Mouse (Mus musculus): ENCODE measurements around the gene Zfp456. TPM values are rescaled to one million over a fixed set of nuclear protein-coding genes. Genes with fewer than 3 reads are reported as not detected.
"Not testable (repeated sequence)": the region's sequence is repeated elsewhere in the genome, so short reads cannot be mapped to it uniquely, and the experiment has no call there.

Gene Zfp456
- 1.6 and 1.7 TPM in 2 replicates for polyA plus RNA-seq (2015; fragmentation: Nextera tagmentation; extraction: Ambion mirVana)

GRCm38 (mm10) chr13:67375050-67375911 lies at the start of gene Zfp456, which contains the start of gene Gm28041:
TSS of gene Zfp456 (minus strand) at chr13:67375810.
TSS of gene Gm28041 (minus strand) at chr13:67375733.
- H3K36me3 ChIP-seq, H3K27ac ChIP-seq, H3K9me3 ChIP-seq, H3K4me1 ChIP-seq, H3K27me3 ChIP-seq: not testable (repeated sequence)
- peak; percentile 95 for ATAC-seq (ENCODE audit: low FRiP score, low read depth)
- Histone ChIP-seq H3K4me2 (replicated peaks) (peak within 1 kb of the TSS; percentile 62), H3K4me3 (peak within 1 kb of the TSS; percentile 48), H3K9ac (peak within 1 kb of the TSS; percentile 48; the same call in 1 of the 2 replicates)
- WGBS: 16% methylated on average over 13 of the region's 15 CpGs

GRCm38 (mm10) chr13:67422532-67422931 lies 46.9 kb upstream of the Zfp456 start:
- not testable (repeated sequence) for H3K9me3 ChIP-seq; H3K4me2 ChIP-seq (replicated peaks); H3K4me3 ChIP-seq; H3K4me1 ChIP-seq; H3K27ac ChIP-seq; H3K9ac ChIP-seq; H3K36me3 ChIP-seq; H3K27me3 ChIP-seq; ATAC-seq (ENCODE audit: low FRiP score, low read depth)
- WGBS: 88% methylated on average over 2 of the region's 2 CpGs

- H3K9ac ChIP-seq: peak within 1 kb of the TSS; percentile 67
- no peaks in the 10 kb centered on the region for H3K27me3 ChIP-seq
- H3K4me2 ChIP-seq (replicated peaks): peak within 1 kb of the TSS; percentile 84
- H3K4me1 ChIP-seq: 0 out of 2 replicates have a peak, but pooled peaks cover 6% of the 10 kb centered on the region
- no peaks in the 10 kb centered on the region for H3K36me3 ChIP-seq
- ATAC-seq (ENCODE audit: low FRiP score, low read depth): peak; percentile 82; the same call in 1 of the 2 replicates
- H3K27ac ChIP-seq: no peak within 1 kb of the TSS
- peak within 1 kb of the TSS; percentile 64 for H3K4me3 ChIP-seq
- WGBS: 1% methylated on average over 22 of the region's 22 CpGs
- no peaks in the 10 kb centered on the region for H3K9me3 ChIP-seq
Observed at GRCm38 (mm10) chr13:67421207-67421857, 45.7 kb upstream of the Zfp456 start, which contains the start of gene Zfp459. TSS of gene Zfp459 (minus strand) at chr13:67421418.

GRCm38 (mm10) chr13:67420558-67421206 lies 45.1 kb upstream of the Zfp456 start:
- no peak; the same call in 1 of the 2 replicates for ATAC-seq (ENCODE audit: low FRiP score, low read depth)
- H3K9me3 ChIP-seq: no peaks in the 10 kb centered on the region

GRCm38 (mm10) chr13:67416811-67417210 lies 41.2 kb upstream of the Zfp456 start:
- Histone ChIP-seq H3K9me3 (no peaks in the 10 kb centered on the region), H3K27ac (no peak overlapping the region), H3K36me3 (no peaks in the 10 kb centered on the region), H3K4me3 (no peak overlapping the region), H3K27me3 (no peaks in the 10 kb centered on the region), H3K4me2 (replicated peaks) (no peak overlapping the region), H3K4me1 (0 out of 2 replicates have a peak, but pooled peaks cover 6% of the 10 kb centered on the region), H3K9ac (no peak overlapping the region)
- no peak for ATAC-seq (ENCODE audit: low FRiP score, low read depth)
- WGBS: 90% methylated on average over 3 of the region's 3 CpGs

More at GRCm38 (mm10) chr13:67420558-67421206, 45.1 kb upstream of the Zfp456 start:
- Histone ChIP-seq H3K4me3 (peak overlapping the region; percentile 64), H3K36me3 (no peaks in the 10 kb centered on the region), H3K27me3 (no peaks in the 10 kb centered on the region), H3K27ac (no peak overlapping the region), H3K4me2 (replicated peaks) (peak overlapping the region; percentile 84), H3K4me1 (0 out of 2 replicates have a peak, but pooled peaks cover 6% of the 10 kb centered on the region), H3K9ac (peak overlapping the region; percentile 67)
- 38% methylated on average over 11 of the region's 11 CpGs for WGBS

- Histone ChIP-seq H3K9me3 (no peaks in the 10 kb centered on the region), H3K27ac (no peak overlapping the region), H3K4me1 (0 out of 2 replicates have a peak, but pooled peaks cover 3% of the 10 kb centered on the region), H3K27me3 (no peaks in the 10 kb centered on the region), H3K9ac (no peak overlapping the region), H3K4me2 (replicated peaks) (no peak overlapping the region), H3K4me3 (no peak overlapping the region), H3K36me3 (no peaks in the 10 kb centered on the region)
- WGBS: 94% methylated on average over 6 of the region's 6 CpGs
- no peak for ATAC-seq (ENCODE audit: low FRiP score, low read depth)
Observed at GRCm38 (mm10) chr13:67415759-67416158, 40.1 kb upstream of the Zfp456 start.

GRCm38 (mm10) chr13:67413634-67414033 lies 38.0 kb upstream of the Zfp456 start:
- H3K27me3 ChIP-seq; ATAC-seq (ENCODE audit: low FRiP score, low read depth); H3K27ac ChIP-seq; H3K9me3 ChIP-seq; H3K4me3 ChIP-seq; H3K4me1 ChIP-seq; H3K9ac ChIP-seq; H3K36me3 ChIP-seq; H3K4me2 ChIP-seq (replicated peaks): not testable (repeated sequence)
- 73% methylated on average over 3 of the region's 3 CpGs for WGBS

- not testable (repeated sequence) for H3K36me3 ChIP-seq, H3K4me1 ChIP-seq, H3K27ac ChIP-seq, H3K9me3 ChIP-seq, H3K27me3 ChIP-seq
- Histone ChIP-seq H3K4me2 (replicated peaks) (peak within 1 kb of the TSS; percentile 64), H3K9ac (peak within 1 kb of the TSS; percentile 66), H3K4me3 (peak within 1 kb of the TSS; percentile 62)
- peak; percentile 96 for ATAC-seq (ENCODE audit: low FRiP score, low read depth)
- 4% methylated on average over 16 of the region's 16 CpGs for WGBS
Observed at GRCm38 (mm10) chr13:67399183-67399903, 23.7 kb upstream of the Zfp456 start, which contains the start of gene Zfp429. TSS of gene Zfp429 (minus strand) at chr13:67399819.

- not testable (repeated sequence) for H3K36me3 ChIP-seq; ATAC-seq (ENCODE audit: low FRiP score, low read depth); H3K9me3 ChIP-seq; H3K4me2 ChIP-seq (replicated peaks); H3K4me3 ChIP-seq; H3K4me1 ChIP-seq; H3K27me3 ChIP-seq; H3K9ac ChIP-seq; H3K27ac ChIP-seq
- WGBS: 86% methylated on average over 3 of the region's 3 CpGs
Observed at GRCm38 (mm10) chr13:67376255-67376654, 645 bp upstream of the Zfp456 start.

- peak; percentile 94 for ATAC-seq (ENCODE audit: low FRiP score, low read depth)
- H3K27me3 ChIP-seq: no peaks in the 10 kb centered on the region
- H3K4me2 ChIP-seq (replicated peaks): peak within 1 kb of the TSS; percentile 79
- H3K9me3 ChIP-seq: no peaks in the 10 kb centered on the region
- peak within 1 kb of the TSS; percentile 84 for H3K9ac ChIP-seq
- 0 out of 2 replicates have a peak, but pooled peaks cover 3% of the 10 kb centered on the region for H3K4me1 ChIP-seq
- peak within 1 kb of the TSS; percentile 82 for H3K4me3 ChIP-seq
- H3K27ac ChIP-seq: peak within 1 kb of the TSS; percentile 39; the same call in 1 of the 2 replicates
- H3K36me3 ChIP-seq: no peaks in the 10 kb centered on the region
- 0% methylated on average over 15 of the region's 15 CpGs for WGBS
Observed at GRCm38 (mm10) chr13:67360131-67360744, 15.4 kb downstream of the Zfp456 start, which contains the start of the genes Gm28044 and Zfp953. TSS of gene Gm28044 (minus strand) at chr13:67360536. TSS of gene Zfp953 (minus strand) at chr13:67360605.

- no peak overlapping the region for H3K4me2 ChIP-seq (replicated peaks)
- H3K36me3 ChIP-seq: no peaks in the 10 kb centered on the region
- H3K4me1 ChIP-seq: no peaks in the 10 kb centered on the region
- H3K27me3 ChIP-seq: no peaks in the 10 kb centered on the region
- ATAC-seq (ENCODE audit: low FRiP score, low read depth): no peak
- H3K4me3 ChIP-seq: no peak overlapping the region
- H3K9me3 ChIP-seq: no peaks in the 10 kb centered on the region
- no peak overlapping the region for H3K9ac ChIP-seq
- no peak overlapping the region for H3K27ac ChIP-seq
Observed at GRCm38 (mm10) chr13:67351854-67352253, 23.8 kb downstream of the Zfp456 start.
